Mouse (Mus musculus) kidney, adult 18-20 months (tissue): Measurements from ENCODE around the gene Dennd4a.

Experiments used
- DNase-seq: peaks from one replicate; pipeline ENCODE4 v3.0.0; 2021

Dennd4a gene

DNA sequence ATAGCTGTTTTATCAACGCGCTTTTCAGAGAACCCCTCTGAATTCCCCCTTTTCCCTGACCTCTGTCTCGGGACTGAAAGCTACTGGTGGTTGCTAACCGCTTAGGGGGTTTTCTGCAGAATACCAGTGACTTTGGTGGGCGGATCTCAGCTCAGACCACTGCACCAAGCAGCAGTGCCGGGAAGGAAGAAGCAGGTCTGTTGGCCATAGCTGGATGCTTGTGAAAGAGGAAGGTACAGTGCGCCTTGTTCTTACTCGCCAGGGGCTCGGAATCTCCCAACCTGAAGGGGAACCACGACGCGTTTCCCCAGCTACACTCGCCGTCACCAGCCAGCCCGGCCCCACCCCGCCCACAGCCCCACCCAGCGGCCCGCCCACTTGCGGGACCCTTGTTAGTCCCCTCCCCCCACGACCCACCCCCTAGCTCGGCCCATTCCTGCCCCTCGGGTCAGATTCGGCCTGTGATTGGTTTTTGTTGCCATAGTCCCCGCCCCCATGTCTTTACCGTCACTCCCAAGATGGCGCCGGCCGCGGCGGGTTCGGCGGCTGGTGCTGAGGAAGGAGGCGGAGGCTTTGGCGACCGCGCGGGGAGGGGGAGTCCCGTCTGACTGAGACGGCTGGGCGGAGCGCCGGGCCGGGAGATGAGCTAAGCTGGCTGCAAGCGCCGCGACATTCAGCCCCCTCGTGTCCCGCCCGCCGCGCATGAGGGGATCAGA is at the start of gene Dennd4a:
Dennd4a (plus strand) TSS at position 519 of the 716 bp plus-strand sequence.
- DNase-seq: peak; percentile 97

- DNase-seq: no peak
Measured at GRCm38 (mm10) chr9:64764824-64765223, 46.3 kb upstream of the Dennd4a start.

DNA sequence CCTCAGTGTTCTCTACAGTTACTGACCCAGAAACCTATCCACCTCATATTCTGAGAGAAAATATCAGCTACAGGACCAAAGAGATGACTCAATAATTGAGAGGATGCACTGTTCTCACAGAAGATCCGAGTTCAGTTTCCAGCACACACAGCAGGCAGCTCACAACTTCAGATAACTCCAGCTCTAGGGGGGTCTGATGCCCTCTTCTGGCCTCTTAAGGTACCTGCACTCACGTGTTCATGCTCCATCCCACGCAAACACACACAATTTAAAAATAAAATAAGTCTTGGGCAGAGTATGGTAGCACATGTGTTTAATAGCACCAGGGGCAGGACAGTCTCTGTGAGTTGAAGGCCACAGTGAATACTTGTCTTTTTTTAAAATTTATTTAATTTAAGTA is 45.0 kb upstream of the Dennd4a start:
- no peak for DNase-seq

DNA sequence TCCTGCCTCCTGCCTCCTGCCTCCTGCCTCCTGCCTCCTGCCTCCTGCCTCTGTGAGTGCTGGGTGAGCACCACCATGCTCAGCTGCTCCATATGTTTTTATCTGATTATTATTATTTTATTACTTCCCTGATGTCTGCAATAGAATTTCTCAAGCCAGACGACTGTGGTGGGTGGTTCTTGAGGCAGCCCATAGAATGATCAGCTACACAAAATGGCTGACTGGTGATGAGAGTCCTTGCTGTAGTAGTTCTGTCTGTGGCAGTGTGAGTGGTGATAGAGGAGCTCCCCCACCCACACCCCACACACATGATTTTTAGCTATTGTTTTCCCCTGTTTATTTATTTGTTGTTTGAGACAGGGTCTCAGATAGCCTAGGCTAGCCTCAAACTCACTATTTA is 43.3 kb upstream of the Dennd4a start:
- DNase-seq: no peak

GRCm38 (mm10) chr9:64769066-64769695 is 42.0 kb upstream of the Dennd4a start:
- peak; percentile 25 for DNase-seq

DNA sequence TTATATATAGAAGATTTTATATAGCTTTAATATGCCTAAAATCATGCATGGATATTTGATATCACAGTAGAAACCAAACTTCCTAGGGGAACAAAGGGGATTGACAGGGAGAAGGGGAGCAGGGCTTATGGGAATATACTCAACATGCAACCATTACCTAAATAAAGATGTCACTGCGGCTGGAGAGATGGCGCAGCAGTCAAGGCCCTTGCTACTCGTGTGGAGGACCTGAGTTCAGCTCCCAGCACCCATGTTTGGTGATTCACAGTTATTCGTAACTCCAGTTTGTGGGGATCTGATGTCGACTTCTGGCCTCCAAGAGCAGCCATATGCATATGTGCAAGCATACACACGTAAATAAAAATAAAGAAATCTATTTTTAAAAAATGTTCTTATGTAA is 41.2 kb upstream of the Dennd4a start:
- no peak for DNase-seq

- no peak for DNase-seq
Measured at GRCm38 (mm10) chr9:64770411-64770849, 40.7 kb upstream of the Dennd4a start.

DNA sequence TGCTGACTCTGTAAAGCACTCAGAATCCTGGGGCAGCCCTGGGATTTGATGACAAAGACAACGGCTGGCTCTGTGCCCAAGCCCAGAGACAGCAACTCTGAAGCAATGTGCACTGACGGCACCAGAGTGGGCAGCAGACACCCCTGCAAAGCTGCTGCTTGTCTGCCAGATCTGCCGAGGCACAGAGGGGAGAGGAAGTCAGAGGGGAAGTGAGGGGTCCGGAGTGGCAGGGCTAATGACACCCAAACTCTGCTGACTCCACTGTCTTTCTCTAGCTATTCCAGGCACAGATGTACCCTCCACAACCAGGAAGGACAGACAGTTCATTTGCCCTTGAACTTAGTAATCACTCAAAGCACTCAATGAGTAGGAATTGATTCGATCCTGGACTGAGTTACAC is 39.9 kb upstream of the Dennd4a start:
- DNase-seq: no peak

DNA sequence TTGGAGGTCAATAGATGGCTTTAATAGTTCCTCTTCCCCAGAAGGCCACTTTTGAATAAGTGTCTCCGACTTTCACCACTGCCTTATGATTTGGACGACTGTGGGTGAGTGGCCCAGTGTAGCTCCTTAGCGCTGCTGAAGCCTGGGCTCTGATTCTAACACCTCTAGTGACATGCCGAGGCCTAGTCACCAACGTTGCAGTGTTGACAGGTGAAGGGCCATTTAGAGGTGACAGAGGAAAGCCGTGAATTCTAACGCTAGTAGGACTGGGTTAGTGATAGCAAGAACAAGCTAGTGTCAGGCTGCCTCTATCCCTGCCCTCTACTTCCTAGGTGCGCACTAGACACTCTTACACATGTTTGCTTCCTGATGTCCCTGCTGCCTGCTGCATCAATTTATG is 37.9 kb upstream of the Dennd4a start:
- DNase-seq: no peak

DNA sequence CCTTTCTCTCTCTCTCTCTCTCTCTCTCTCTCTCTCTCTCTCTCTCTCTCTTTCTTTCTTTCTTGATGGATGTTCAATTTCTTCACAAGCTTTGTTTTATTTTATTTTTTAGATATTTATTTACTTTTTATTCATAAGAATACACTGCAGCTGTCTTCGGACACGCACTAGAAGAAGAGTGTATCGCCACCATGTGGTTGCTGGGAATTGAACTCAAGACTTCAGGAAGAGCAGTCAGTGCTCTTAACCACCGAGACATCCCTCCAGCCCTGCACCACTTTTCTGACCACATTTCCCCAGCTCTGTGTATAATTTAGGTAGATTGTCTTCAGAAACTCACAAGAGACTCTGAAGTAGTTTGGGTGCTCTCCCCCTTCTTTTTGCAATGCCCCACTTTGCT is 37.2 kb upstream of the Dennd4a start:
- DNase-seq: no peak

- peak; percentile 34 for DNase-seq
Measured at GRCm38 (mm10) chr9:64774411-64774811, 36.7 kb upstream of the Dennd4a start.

DNA sequence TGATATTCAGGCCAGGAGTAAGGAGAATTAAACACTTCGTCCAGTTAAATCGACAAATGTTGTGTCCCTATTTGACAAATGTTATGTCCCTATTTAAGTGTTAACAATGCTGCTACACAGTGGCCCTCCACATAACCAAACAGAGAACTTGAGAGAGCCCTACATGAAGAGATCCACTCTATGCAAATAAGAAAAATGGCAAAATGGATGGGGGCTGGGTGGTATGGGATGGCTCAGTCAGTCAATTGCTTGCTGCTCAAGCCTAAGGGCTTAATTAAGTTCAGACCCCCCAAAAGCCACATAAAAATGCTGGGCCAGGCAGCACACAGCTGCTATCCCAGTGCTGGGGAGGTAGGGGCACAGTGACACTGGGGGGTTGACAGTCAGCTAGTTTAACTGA is 36.3 kb upstream of the Dennd4a start:
- DNase-seq: no peak

GRCm38 (mm10) chr9:64775491-64775890 is 35.6 kb upstream of the Dennd4a start:
- DNase-seq: no peak

GRCm38 (mm10) chr9:64777441-64777987 is 33.6 kb upstream of the Dennd4a start:
- DNase-seq: no peak

DNA sequence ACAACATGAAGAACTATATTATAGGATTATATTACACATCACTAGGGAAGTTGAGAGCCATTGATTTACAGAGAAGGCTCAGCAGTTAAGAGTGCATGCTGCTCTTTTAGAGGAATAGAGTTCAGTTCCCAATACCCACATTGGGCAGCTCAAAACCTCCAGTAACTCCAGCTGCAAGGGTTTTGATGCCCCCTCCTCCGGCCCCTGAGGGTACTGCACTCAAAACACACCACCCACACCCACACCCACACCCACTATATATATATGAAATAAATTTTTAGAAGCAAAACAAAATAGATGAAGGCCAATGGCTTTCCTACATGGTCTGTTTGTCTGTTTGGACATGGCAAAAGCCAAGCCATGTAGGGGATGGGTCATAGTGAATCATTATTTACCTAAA is 33.0 kb upstream of the Dennd4a start:
- DNase-seq: no peak

DNA sequence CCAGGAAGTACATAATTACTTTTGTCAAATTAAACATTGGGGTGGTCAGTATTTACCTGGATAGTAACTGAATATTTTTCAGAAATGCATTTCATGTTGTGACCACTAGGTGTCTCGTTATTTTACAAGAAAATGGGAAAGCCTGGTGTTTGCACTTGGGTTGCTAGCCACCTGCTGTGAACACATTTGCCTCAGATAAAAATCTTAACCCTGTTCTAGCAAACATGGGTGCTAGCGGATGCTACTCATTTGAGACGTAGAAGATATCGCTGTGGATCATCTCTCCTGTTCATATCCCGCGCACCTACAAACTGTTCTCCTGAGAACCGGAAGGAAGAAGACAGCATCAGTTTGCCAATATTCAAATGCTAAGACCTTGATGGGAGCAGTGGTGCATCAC is 31.5 kb upstream of the Dennd4a start:
- peak; percentile 3 for DNase-seq

DNA sequence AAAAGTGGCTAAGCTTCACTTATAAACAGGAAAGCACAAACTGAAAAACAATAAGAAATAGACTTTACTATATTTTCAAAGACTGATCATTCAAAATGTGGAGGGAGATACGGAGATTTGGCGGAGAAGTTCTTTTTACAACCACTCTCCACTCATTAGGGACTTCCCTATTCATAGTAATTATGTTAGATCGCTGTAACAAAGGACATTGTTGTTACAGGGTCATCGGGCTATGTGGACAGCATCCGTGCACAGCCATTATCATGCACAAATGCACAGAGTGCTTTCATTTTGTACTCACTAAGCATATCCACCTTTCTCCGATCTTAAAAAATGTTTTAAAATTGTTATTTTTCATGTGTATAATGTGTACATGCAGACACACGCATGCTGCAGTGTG is 27.6 kb upstream of the Dennd4a start:
- no peak for DNase-seq

DNA sequence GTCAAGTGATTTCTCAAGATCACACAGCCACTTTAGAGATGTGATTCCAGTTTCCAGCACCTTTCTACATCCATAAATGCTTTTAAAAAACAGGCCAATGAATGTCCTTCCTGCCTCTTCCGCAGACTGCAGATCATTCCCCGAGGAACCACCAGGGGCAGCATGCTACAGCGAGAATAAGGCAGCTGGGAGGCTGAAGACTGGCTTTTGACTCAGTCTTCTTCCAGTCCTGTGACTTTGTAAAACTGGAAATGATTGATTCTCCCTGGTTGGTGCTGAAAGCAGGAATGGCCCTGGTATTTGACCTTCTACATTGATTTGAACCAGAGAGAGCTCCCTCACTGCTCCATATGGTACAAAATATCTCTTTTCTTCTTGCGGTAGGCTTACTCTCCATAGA is 26.3 kb upstream of the Dennd4a start:
- peak; percentile 78 for DNase-seq

DNA sequence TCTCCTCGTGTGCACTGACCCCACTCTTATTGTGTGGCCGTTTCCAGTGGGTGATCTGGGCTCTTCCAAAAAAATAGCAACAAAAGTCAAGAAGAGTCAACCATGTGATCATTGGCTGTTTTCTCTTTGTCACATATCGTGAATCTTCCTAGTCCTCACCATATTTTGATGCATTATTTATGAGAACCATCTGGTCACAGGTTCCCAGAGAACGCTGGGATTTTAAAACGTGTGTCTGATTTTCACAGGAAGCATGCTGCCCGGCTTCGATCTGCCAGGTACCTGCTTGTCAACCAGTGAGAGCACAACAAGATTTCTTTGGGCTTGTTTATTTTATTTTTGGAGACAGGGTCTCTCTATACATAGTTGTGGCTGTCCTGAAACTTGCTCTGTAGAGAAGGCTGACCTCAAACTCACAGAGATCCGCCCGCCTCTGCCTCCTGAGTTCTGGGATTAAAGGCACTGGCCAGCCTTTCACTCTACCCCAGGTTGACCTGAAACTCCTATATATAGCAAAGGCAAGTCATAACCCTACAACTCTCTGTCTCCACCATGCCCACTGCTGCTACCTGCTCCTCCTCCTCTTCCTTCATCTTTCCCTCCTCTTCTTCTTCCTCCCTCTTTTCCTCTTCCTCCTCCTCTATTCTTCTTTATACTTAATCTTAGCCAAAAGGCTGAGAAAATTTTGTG is 24.8 kb upstream of the Dennd4a start:
- DNase-seq: no peak

- DNase-seq: no peak
Measured at GRCm38 (mm10) chr9:64788070-64788469, 23.1 kb upstream of the Dennd4a start.

DNA sequence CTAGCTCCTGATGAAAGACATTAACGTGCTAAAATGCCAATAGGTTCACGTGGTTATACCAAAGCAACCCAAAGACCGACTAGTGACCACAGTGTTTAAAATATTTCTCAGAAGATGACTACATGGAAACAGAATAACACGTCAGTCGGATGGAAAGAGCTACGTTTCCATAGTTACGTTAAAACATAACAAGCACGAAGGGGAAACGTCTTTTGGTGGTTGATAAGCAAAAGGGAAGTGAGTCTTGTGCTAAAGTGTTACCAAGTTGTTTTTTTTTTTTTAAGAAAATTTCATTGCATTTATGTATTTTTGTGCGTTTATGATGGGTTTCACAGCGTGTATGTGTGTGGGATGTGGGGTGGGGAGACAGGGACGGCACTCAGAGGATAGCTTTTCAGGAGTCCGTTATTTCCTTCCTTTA is 21.8 kb upstream of the Dennd4a start:
- DNase-seq: no peak

DNA sequence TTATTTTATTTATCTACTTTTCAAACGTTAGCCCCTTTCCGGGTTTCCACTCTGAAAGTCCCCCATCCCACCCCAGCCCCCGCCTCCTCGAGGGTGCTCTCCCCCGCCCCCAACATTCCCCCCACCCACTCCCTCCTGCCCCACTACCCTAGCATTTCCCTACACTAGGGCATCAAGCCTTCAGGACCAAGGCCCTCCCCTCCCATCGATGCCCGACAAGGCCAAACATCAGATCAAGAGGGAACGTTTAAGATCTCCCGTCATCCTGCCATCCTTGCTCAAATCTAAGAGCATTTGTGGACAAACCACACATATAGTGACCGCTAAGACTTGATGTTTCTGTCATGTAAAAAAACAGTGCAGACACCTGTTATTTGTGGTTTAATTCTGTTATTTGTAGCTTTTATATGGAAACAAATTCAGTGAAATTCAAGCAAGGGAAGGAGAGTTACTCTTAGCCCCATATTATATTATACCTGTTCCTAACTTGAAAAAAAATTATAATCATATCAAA is 21.2 kb upstream of the Dennd4a start:
- DNase-seq: no peak
